Mouse (Mus musculus): ENCODE measurements at regions not wholly inside any gene's neighbourhood (a gene's known extent, or its start where the extent isn't known, plus 50 kb on each side); places are given as distances from the start of the nearest gene placed in this dataset.
A peak's percentile ranks its signal among the peaks of the same experiment; 100 is the strongest.

DNA sequence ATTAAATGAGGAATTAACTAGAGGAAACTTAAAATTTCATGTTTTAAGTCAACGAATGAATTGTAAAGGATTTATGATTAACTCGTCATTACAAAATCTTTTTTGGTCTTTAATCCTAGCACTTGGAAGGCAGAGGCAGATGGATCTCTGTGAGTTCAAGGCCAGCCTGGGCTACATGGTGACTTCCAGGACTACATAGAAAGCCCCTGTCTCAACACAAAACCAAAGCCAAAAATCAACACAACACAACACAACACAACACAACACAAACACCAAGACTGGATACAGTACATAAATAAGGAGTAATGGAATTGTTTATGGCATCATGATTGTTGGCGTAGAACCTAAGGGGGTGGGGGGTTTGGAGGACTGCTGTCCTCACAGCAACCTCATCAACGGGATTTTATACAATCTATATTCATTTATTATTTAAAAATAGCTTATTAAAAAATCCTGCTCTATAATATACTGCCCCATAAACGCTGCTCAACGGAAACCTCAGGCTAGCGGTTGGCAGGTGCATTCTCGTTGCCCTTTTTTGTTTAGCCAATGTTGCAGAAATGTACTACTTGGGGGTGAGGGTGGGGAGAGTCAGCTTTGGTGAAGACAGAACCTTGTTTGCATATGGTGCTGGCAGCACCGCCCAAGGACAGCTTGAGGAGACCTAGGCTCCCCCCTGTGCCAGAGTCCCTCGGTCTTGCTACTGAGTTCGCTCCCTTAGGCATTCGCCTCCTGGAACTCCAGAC, 53.9 kb upstream of the Cpsf6 start:
- DNase-seq (ENCODE audit: low spot score), result no peak
- ATAC-seq, result no peak
- WGBS, result 91% methylated on average over 12 of the region's 12 CpGs
- no peaks in the 10 kb centered on the region for H3K27me3 ChIP-seq (replicated peaks; ENCODE audit: insufficient read depth, low read length)
- H3K9me3 ChIP-seq (ENCODE audit: low read length), result no peaks in the 10 kb centered on the region
- no peaks in the 10 kb centered on the region for H3K4me1 ChIP-seq (ENCODE audit: insufficient read depth, low read depth, low read length)
- no peak overlapping the region for H3K4me2 ChIP-seq (replicated peaks; ENCODE audit: low read depth, low read length)
- no peaks in the 10 kb centered on the region for H3K36me3 ChIP-seq (ENCODE audit: insufficient read depth, low read length)
- TF ChIP-seq CTCF (IDR thresholded peaks at IDR 0.05), result no peak
- no peak for TF ChIP-seq EP300 (IDR thresholded peaks at IDR 0.05)
- no peak overlapping the region for H3K9ac ChIP-seq (replicated peaks; ENCODE audit: low read depth)
- no peak overlapping the region for H3K4me3 ChIP-seq (ENCODE audit: low read depth, low read length)
- no peak overlapping the region for H3K27ac ChIP-seq (ENCODE audit: low read length)

DNA sequence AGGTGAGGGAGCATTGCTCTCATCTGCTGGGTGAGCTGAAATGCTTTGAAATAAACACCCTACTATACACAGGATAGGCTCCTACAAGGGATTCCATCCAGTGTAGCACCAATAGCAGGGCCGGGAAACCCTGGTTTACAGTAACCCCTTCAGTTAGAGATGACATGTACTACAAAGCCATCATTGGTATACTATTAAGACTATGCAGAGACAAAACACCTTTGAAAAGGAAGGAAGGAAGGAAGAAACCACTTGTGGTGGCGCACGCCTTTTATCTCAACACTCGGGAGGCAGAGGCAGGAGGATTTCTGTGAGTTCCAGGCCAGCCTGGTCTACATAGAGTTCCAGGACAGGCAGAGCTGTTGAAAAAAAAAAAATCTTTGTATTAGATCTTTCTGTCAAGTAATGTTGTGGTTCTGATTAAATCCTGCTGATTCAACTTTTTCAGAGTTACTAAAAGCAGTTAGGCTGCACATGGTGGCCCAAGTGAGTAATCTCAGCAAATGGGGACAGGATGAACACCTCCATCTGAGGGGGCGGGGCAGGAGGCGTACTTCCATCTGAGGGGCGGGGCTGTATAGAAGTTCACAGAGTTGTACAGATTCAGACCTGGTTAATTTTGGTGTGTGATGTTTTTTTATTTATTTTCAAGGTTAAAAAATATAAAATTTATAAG, 53.2 kb upstream of the Cpsf6 start:
- Histone ChIP-seq H3K4me2 (replicated peaks; ENCODE audit: low read depth, low read length) (peak overlapping the region; percentile 46), H3K36me3 (ENCODE audit: insufficient read depth, low read length) (no peaks in the 10 kb centered on the region), H3K9ac (replicated peaks; ENCODE audit: low read depth) (no peak overlapping the region), H3K27me3 (replicated peaks; ENCODE audit: insufficient read depth, low read length) (no peaks in the 10 kb centered on the region), H3K9me3 (ENCODE audit: low read length) (no peaks in the 10 kb centered on the region), H3K4me3 (ENCODE audit: low read depth, low read length) (no peak overlapping the region), H3K27ac (ENCODE audit: low read length) (no peak overlapping the region), H3K4me1 (ENCODE audit: insufficient read depth, low read depth, low read length) (no peaks in the 10 kb centered on the region)
- DNase-seq (ENCODE audit: low spot score) (no peak), ATAC-seq (no peak)
- TF ChIP-seq EP300 (IDR thresholded peaks at IDR 0.05) (no peak), CTCF (IDR thresholded peaks at IDR 0.05) (no peak)
- WGBS, result 87% methylated on average over 7 of the region's 7 CpGs

DNA sequence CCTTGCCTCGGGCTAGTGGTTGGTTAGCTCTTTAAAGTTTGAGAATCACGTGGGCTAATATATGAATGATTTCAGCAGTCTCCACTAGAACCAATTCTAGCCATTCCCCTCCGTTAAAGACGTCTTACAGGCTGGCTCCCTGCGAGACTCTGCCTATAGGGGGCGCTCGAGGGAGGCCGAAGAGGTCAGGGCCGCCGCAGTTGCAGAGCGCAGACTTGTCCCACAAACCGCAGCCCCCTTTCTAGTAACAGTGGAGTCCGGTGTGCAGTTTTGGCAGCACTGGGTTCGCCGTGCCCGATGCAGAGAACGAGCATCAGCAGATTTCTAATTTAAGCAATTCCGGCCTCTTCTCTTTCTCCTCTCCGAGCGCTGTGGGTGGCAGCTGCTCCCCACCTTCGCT, 52.6 kb upstream of the Cpsf6 start:
- H3K27ac ChIP-seq (ENCODE audit: low read length), result no peak overlapping the region
- WGBS, result 6% methylated on average over 21 of the region's 21 CpGs
- H3K9me3 ChIP-seq (ENCODE audit: low read length), result no peaks in the 10 kb centered on the region
- DNase-seq (ENCODE audit: low spot score) (peak; percentile 81), ATAC-seq (peak; percentile 74)
- no peaks in the 10 kb centered on the region for H3K36me3 ChIP-seq (ENCODE audit: insufficient read depth, low read length)
- TF ChIP-seq CTCF (IDR thresholded peaks at IDR 0.05) (peak; percentile 84), EP300 (IDR thresholded peaks at IDR 0.05) (no peak)
- no peaks in the 10 kb centered on the region for H3K27me3 ChIP-seq (replicated peaks; ENCODE audit: insufficient read depth, low read length)
- H3K4me2 ChIP-seq (replicated peaks; ENCODE audit: low read depth, low read length), result peak overlapping the region; percentile 46
- no peak overlapping the region for H3K9ac ChIP-seq (replicated peaks; ENCODE audit: low read depth)
- no peaks in the 10 kb centered on the region for H3K4me1 ChIP-seq (ENCODE audit: insufficient read depth, low read depth, low read length)
- H3K4me3 ChIP-seq (ENCODE audit: low read depth, low read length), result no peak overlapping the region

DNA sequence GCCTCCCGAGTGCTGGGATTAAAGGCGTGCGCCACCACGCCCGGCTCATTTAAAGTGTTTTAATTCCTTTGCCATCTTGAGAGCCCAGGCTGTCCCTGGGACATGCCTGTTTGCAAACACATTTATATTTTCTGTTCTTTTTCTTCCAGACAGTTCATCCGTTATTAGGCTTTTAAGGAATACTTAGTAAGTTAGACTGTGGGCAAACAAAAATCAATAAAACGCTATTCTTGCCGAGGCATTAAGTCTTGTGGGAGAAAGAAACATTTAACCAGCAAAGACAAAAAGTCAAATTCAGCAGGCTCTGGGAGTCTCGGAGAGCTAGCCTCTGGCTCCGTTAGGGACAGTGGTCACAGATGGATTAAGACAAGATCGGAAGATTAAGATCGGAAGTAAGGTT, 52.0 kb upstream of the Cpsf6 start:
- Histone ChIP-seq H3K4me1 (ENCODE audit: insufficient read depth, low read depth, low read length) (no peaks in the 10 kb centered on the region), H3K27ac (ENCODE audit: low read length) (no peak overlapping the region), H3K9me3 (ENCODE audit: low read length) (no peaks in the 10 kb centered on the region), H3K9ac (replicated peaks; ENCODE audit: low read depth) (no peak overlapping the region), H3K4me3 (ENCODE audit: low read depth, low read length) (no peak overlapping the region), H3K4me2 (replicated peaks; ENCODE audit: low read depth, low read length) (no peak overlapping the region), H3K27me3 (replicated peaks; ENCODE audit: insufficient read depth, low read length) (no peaks in the 10 kb centered on the region), H3K36me3 (ENCODE audit: insufficient read depth, low read length) (no peaks in the 10 kb centered on the region)
- ATAC-seq, result no peak
- WGBS, result 68% methylated on average over 12 of the region's 12 CpGs
- no peak for DNase-seq (ENCODE audit: low spot score)
- TF ChIP-seq CTCF (IDR thresholded peaks at IDR 0.05), result no peak
- no peak for TF ChIP-seq EP300 (IDR thresholded peaks at IDR 0.05)

DNA sequence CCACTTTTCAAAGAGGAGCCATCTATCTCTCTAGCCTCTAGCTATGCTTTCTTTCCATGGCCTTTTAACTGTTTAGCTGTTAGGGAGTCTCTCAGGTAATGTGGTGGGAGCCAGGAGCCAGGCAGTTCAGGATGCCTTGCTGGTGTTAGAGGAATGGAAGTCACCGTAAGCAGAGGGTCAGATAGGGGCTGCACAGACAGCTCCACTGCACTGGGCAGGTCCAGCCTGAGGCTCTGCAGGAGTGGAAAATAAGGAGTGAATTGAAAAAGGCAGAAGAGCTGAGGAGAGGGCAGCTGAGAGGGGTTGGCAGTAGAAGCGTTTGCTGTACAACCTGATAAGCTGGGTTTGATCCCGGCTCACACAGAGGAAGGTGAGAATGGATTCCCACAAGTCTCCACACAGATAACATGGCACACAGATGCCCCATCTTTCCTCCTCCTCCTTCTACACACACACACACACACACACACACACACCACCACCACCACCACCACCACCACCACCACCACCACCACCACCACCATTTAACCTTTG, 51.3 kb upstream of the Cpsf6 start:
- no peaks in the 10 kb centered on the region for H3K36me3 ChIP-seq (ENCODE audit: insufficient read depth, low read length)
- H3K4me3 ChIP-seq (ENCODE audit: low read depth, low read length), result no peak overlapping the region
- WGBS, result 62% methylated on average over 3 of the region's 3 CpGs
- H3K4me2 ChIP-seq (replicated peaks; ENCODE audit: low read depth, low read length), result no peak overlapping the region
- no peak for ATAC-seq
- H3K9me3 ChIP-seq (ENCODE audit: low read length), result no peaks in the 10 kb centered on the region
- H3K9ac ChIP-seq (replicated peaks; ENCODE audit: low read depth), result no peak overlapping the region
- no peaks in the 10 kb centered on the region for H3K27me3 ChIP-seq (replicated peaks; ENCODE audit: insufficient read depth, low read length)
- DNase-seq (ENCODE audit: low spot score), result no peak
- TF ChIP-seq CTCF (IDR thresholded peaks at IDR 0.05) (no peak), EP300 (IDR thresholded peaks at IDR 0.05) (no peak)
- H3K27ac ChIP-seq (ENCODE audit: low read length), result no peak overlapping the region
- H3K4me1 ChIP-seq (ENCODE audit: insufficient read depth, low read depth, low read length), result no peaks in the 10 kb centered on the region

DNA sequence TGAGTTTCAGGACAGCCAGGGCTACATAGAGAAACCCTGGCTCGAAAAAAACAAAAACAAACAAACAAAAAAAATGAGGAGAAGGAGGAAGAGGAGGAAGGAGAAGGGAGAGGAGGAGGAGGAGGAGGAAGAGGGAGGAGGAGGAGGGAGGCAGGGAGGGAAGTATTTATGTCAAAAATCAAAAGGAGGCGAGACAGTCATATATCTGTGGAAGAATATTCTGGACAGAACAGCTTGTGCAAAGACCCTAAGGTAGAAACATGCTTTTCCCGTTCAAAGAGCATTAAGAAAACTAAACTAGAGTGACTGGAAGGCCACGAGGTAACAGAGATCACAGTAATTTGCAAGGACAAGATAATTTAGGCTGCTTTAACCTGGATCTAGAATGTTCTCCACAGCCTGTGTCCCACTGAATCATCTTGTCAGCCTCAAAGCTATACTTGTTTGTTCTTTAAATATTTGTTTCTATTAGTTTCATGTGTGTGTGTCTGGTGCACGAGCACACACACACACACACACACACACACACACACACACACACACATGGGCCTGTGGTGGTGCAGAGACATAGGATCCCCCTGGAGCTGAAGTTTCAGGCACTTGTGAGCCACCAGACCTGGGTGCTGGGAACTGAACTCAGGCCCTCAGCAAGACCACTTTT, 50.5 kb upstream of the Cpsf6 start:
- Histone ChIP-seq H3K4me2 (replicated peaks; ENCODE audit: low read depth, low read length) (no peak overlapping the region), H3K36me3 (ENCODE audit: insufficient read depth, low read length) (no peaks in the 10 kb centered on the region), H3K9ac (replicated peaks; ENCODE audit: low read depth) (no peak overlapping the region), H3K27ac (ENCODE audit: low read length) (no peak overlapping the region), H3K27me3 (replicated peaks; ENCODE audit: insufficient read depth, low read length) (no peaks in the 10 kb centered on the region), H3K4me3 (ENCODE audit: low read depth, low read length) (no peak overlapping the region), H3K9me3 (ENCODE audit: low read length) (no peaks in the 10 kb centered on the region), H3K4me1 (ENCODE audit: insufficient read depth, low read depth, low read length) (no peaks in the 10 kb centered on the region)
- ATAC-seq (no peak), DNase-seq (ENCODE audit: low spot score) (no peak)
- 73% methylated on average over 5 of the region's 5 CpGs for WGBS
- TF ChIP-seq CTCF (IDR thresholded peaks at IDR 0.05) (no peak), EP300 (IDR thresholded peaks at IDR 0.05) (no peak)

Data from lung, postnatal 0 days (tissue).